Mouse (Mus musculus): Measurements from ENCODE around the gene Six1.

DNA sequence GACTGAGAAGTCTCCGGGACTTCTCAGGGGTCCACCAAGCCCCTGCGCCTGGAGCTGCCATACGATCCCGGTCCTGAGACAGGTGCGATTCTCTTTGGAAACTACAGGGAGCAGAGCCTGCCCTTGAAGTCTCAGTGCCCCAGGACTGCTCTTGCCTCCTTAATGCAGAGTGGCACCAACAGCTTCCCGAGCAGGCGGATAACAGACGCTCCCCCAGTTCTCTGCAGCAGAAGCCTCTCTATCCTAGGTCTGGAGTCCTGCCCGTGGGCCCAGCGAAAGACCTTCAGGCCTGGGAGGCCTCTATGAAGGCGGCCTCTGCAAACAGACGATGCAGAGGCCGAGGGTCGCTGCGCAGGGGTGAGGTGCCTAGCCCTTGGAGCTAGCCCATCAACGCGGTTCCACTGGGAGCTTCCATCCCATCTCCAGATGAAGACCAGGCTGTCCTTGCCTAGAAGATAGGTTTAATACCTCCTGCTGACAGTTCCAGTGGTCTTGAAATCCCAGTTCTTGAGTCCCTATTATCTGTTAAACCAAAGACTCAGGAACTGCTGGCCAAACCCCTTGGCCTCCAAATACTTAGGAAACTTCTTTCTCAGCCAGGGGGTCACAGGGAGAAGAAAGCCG lies 13.6 kb downstream of the Six1 start:
- no peak for TF ChIP-seq CTCF (IDR thresholded peaks at IDR 0.05; ENCODE audit: extremely low read depth, insufficient read length, insufficient replicate concordance, low read depth, low read length)
- TF ChIP-seq POLR2A (IDR thresholded peaks at IDR 0.05; ENCODE audit: low read depth, low read length) = no peak

All from small intestine, adult 2 months (tissue).